Mouse (Mus musculus): ENCODE results near the gene Fam210b.

- TF ChIP-seq CTCF (IDR thresholded peaks at IDR 0.05; ENCODE audit: control insufficient read depth, insufficient read depth, insufficient replicate concordance, low read depth, low read length): no peak
- no peak for TF ChIP-seq POLR2A (IDR thresholded peaks at IDR 0.05; ENCODE audit: control insufficient read depth, low read depth, low read length)
These were observed 47.3 kb upstream of the Fam210b start for GRCm38 (mm10) chr2:172298083-172298482.

Measured in testis, adult 2 months (tissue).